Mouse (Mus musculus): ENCODE results near the gene Wipi1.

Wipi1 gene

DNA sequence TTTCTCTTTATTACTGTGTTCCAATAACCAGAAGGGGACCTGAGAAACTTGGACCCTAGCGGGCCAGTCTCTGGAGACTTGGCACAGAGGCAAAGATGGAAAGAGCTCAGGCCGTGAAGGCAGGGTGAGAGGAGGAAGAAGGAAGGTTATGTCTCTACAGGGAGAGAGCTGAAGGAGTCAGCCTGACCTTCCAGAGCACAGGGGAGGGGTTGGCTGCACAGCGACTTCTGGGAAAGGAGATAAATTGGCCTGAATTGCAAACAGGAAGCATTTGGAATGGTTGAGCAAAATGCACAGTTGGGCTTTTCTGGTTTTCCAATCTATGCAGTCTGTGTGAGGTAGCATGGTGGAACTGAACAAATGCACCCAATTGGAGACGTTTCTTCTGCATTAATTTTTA is 5.0 kb upstream of the Wipi1 start:
- no peak for DNase-seq

DNA sequence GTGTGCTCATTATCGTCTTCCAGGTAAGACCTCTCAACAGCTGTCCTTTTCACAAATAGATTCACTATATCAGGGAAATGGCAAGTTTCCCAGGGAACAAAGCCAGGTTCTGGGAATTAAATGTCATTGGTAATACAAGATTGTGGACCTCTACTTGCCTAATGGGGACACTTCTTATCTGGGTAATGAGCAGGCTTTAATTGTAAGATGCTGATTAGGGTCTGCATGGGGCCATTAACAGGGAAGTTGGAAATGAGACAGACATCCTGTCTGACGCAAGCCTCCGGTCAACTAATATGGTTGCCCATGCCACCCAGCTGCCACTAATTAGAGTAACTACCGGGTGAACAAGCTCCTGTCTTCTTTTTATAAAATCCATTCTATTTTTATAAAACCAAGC is 4.6 kb upstream of the Wipi1 start:
- no peak for DNase-seq

DNA sequence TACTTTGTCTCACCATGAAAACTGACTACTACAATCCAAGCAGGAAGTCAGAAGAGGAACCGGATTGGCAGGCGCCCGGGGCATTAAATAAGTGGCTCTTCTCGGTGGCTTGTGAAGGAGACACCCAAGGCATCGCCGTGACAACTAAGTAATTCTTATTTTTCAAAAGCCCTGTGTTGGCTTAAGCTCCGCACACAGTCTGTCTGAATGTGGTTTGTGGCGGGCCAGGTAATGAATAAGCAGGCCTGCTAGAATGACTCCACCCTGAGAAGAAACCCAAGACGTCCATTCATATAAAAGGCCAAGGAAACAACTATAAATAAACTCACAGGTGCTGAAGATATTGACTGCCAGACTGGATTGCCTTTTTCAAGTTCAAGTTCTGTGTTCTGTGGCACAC is 3.5 kb upstream of the Wipi1 start:
- no peak for DNase-seq

DNA sequence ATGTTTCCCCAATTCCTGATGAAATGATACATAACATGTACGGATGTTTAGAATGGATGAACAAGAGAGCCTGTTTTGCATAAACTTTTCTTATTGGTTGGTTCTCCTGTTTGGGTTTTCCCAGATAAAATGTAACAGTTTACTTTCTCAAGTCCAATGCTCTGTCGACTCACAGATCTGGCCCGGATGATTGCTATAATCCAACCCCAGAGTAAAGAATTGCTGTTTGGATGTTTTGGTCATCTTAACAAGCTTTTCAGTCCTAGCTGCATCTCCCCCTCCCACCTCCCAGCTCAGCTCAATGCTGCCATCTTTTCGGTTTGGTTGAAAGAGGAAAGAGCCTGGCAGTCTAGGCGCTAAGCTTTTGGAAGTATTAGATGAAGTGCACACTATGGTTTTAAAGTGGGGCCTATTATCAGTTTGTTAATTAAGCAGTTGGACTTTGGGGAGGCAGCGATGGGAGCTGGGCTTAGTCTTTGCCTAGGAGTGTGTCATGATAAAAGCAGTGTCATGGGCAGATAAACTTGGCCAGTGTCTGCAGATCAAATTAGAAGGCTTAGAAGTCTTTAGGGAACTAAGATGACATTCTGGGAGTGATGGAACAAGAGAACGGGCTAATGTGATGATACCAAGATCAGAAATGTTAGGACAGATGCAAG is 1.2 kb upstream of the Wipi1 start:
- DNase-seq: no peak

DNA sequence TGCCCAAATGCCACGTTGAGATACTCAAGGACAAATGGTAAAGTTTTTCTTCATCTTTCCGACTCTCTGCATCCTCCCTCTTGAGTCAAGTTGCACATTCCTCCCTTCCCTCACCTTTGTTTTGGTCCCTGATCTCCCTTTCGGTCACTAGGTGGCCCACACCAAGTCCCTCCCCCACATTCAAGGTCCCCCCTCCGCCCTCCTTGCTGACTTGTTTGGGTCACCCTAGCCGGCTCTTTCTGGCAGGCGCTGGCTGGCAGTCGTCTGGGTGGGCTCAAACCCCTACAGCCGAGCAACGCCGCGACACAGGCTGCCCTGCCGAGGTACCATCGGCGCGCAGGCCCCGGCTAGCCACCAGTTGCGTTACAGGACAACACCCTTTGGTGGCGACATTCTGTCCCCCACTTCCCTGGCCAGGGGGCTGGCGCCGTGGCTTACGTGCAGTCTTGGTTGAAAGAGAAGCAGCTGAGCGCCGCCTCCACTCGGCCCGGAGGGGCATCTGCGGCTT is 918 bp downstream of the Wipi1 start:
- DNase-seq: no peak

DNA sequence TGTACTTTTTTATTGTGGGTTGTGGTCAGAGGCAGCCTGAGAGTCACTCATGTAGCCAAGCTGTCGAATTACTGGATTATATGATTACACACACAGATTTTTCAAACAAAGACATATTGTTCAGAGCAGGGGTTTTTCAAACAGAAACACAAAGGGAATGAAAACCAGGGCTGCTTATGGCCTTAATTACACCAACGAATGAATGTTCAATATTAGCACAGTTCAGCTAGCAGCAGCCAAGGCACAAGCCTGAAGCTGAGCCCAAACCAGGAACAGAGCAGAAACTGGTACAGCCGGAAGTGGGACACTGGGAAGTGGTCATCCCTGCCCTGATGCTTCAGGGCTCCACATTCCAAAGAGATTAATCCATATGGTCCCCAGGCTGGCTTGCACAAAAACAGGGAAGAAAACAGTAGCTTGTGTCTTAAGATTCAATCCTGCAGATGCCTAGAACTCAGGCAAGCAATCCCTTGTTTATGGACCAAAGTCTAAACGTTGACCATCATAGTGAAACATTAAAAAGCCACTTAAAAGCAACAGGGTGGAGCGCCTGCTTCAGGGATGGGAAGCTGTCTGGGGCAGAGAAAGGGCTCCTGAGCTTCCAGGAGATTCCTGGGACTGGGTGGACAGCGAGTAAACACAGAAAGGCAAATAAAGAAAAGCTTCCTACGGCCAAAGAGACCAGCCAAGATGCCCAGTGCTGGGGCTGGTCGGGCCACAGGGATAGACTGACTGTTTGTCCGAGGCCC is 1.5 kb downstream of the Wipi1 start:
- no peak for DNase-seq

DNA sequence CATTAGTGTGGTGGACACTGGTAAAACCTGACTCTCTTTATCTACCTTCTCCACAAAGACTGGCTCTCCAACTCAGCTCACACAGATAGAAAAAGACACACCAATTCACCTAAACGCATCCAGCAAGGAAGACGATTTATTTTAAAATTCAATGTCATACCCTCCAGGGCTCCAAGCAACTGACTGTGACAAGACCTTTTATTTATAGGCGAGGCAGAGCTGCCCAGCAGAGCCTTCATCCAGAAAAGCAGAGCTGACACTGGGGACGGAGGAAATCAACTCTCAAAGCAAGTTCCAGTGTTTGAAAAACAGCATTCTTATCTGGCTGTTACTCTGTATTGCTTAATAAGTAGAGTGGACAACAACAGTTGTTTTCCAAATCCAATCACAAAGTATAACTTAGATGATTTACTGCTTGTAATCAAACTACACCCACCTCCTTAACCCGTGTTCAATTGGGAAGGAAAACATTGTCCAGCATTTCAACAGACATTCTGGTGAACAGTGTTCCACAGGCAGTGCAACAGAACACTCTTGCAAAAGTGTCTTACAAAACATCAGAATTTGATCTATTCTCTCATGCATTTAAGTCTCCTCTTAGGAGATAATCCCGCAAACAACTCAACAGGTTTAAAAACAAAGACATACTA is 2.7 kb downstream of the Wipi1 start:
- no peak for DNase-seq

DNA sequence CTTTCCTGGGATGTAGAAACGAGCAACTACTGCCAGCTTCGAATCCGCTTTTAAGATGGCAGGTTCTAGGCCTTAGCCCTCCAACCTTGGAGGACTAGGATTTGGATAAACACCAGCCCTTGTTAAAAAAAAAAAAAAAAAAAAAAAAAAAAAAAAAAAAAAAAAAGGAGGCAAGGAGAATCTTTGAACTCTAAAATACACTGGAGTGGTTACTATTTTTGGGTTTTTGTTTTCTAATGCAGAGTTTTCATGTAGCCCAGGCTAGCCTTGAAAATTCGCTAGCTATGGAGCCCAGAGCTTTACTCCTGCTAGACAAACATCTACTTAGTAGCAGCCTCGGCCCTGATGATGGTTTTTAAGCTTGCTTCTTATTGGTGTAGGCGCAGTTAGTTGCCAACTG is 4.2 kb downstream of the Wipi1 start:
- DNase-seq: no peak

DNA sequence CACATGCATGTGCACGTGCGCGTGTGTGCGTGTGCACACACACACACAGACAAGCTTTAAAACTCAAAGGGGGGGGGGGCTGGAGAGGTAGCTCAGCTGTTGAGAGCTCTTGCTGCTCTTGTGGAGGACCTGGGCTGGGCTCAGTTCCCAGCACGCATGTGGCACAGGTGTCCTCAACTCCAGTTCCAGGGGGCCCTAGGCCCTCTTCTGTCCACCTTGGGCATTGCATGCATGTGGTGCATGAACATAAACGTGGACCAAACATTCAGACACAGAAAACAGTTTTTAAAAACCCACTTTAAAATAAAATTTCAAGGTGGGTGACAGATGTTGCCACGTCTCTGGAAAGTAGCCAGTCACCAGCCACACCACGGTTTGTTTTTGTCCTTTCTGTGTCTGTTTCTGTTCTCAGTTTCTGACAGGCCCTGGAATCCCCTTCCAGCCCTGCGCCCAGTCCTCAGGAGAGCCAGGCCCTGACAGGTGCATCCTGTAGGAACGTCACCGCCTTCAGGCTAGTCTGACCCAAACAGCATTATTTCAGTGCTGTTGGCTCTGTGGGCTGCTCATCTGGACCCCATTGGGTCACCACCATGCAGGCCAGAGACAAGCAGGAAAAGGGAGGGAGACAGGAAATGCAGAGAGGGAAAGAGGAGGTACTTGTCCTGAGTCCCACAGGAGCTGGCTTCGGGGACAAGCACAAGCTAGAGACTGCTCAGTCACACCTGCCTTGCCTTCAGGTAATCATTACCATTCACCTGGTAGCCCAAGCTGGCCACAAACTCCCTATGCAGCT is 12.8 kb downstream of the Wipi1 start:
- DNase-seq: no peak

DNA sequence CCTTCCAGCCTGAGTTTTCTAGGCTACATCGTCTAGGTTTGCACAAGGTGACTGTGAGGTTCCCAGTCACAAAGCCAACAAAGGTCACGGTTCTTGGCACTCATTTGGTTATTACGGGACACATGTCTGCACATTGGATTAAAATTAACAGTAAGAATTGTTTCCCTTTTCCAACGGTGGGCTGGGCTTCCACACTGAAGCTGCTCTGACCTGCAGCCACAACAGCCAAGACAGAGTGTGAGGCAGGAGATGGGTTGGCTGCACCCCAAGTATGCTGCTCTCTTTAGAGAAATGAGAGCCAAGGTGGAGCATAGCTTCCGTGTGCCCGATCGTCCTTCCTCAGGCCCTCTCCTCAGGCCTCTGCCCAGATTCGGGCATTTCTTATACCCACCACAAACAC is 17.0 kb downstream of the Wipi1 start:
- no peak for DNase-seq

DNA sequence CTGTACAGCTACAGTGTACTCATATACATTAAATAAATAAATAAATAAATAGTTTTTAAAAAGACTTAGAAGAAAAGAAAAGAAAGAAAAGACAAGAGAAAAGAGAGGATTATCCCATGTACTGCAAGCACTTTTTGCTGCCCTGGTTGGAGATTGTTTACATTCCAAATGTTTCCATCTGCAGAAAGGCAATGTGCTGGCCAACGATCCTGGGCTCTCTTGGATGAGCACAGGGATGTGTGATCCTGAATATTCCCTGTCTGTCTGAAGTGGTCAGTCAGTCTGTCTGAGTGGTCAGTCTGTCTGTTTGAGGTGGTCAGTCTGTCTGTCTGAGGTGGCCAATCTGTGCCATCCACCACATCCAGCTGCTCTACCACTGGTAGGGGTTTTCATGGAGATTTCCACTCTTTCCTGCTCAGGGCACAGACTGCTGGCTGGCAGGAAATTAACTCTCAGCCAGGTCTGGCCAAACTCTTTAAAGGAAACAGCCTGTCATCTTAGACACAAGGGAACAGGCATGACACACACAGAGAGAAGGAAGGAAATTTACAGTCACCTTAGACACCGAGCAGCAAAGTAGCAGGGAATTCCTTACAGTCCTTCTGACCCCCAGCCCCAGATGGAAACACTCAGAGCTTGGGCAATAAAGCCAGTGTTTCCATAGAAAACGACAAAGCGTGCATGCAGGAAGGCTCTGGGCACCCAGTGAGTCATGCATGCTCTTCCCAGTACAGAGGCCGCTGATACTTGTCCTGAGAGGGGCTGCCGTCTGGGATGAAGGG is 18.4 kb downstream of the Wipi1 start:
- DNase-seq: no peak

DNA sequence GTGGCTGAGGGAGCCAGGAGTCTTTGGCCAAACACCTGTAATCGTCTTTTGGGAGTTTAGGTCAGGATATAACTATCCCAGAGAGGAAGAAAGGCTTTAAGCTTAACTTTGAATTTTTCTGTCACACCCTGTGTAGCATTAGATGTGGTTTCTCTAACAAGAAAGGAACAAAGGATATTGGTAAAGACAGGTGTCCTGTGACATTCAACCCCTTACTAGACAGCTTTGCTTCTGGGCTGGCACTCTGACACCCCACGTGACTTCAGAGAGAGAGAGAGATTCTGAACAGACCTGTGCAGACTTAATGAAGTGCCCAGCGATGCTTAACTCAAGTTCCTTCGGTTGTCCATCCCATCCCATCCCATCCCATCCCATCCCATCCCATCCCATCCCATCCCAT is 20.3 kb downstream of the Wipi1 start:
- no peak for DNase-seq

DNA sequence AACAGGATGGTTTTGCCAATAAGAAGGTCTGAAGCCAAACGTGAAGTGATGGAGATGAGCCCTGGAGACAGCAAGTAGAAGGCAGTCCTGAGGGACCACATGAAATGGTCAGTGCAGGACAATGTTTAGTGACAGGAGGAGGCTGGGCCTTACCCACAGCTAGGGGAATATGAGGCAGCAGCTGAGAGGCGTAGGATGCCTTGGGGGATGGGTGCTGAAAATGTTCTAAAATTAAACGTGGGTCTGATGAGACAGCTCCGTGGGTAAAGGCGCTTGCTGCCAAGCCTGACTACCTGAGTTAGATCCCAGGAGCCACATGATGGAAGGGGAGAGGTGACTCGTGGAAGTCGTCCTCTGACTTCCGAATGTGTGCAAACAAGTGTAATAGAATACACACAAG is 21.8 kb downstream of the Wipi1 start:
- no peak for DNase-seq

DNA sequence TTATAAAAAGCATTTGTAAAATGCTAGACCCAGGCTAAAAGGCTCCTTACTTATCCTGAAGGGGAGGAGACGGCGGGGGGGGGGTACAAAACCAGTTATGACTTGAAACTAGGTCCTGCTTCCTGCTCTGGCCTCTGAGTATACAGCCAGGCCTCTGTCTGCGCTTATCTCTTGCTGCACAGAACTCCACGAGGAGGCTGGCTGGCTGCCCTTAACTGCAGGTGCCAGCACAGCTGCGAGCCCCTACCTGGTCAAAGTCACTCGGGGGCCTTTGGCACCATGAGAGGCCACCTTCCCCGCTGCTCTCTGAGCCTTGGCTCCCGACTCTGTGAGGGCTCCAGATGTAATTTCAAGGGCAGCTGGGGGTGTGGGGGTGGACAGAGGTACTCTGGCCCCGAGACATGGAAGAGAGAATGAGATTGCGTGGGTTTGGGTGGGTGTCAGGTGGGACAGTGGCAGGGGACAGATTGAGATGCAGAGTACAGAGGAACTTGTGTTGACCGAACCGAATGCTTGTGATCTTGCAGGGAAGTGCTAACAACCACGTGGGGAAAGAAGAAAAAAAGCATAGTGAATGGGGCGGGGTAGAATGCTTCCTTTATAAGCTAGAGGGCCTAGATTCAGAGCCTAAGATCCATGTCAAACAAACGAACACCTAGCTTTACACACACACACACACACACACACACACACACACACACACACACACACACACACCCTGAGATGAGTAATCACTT is 24.0 kb downstream of the Wipi1 start:
- no peak for DNase-seq

DNA sequence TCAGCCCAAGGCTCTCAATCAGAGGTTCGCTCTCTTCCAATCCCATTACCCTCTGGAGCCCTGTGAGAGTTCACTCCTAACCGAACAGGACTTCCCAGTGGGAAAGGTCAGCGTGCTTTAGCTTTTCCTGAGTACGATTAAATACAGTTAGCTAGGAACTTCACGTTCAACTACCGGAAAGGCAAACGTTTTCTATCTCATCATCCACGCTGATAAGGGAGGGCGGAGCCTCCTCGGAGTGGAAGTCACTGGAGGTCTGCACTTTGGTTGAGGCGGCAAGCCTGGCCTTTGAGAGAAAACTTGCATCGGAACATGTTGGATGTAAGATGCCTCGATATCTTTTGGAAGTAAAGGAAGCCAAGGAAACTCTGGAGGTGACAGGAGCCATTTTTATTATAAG is 24.7 kb downstream of the Wipi1 start:
- DNase-seq: no peak

DNA sequence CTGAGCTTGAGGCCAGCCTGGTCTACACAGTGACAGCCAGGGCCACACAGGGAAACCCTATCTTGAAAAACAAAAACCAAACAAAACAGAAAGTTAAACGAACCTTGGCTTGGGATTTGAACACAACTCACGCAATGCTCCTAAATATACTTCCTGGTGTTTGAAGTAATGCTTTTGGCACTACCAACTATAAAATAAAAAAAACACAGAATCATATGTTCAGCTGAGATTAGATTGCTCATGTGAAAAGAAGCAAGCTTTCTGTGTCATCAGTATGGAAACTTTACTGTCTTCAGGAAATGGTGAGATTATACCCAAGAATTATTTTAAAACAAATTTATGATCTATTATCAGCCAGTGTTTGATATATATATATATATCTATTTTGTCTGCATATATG is 25.3 kb downstream of the Wipi1 start:
- DNase-seq: no peak

DNA sequence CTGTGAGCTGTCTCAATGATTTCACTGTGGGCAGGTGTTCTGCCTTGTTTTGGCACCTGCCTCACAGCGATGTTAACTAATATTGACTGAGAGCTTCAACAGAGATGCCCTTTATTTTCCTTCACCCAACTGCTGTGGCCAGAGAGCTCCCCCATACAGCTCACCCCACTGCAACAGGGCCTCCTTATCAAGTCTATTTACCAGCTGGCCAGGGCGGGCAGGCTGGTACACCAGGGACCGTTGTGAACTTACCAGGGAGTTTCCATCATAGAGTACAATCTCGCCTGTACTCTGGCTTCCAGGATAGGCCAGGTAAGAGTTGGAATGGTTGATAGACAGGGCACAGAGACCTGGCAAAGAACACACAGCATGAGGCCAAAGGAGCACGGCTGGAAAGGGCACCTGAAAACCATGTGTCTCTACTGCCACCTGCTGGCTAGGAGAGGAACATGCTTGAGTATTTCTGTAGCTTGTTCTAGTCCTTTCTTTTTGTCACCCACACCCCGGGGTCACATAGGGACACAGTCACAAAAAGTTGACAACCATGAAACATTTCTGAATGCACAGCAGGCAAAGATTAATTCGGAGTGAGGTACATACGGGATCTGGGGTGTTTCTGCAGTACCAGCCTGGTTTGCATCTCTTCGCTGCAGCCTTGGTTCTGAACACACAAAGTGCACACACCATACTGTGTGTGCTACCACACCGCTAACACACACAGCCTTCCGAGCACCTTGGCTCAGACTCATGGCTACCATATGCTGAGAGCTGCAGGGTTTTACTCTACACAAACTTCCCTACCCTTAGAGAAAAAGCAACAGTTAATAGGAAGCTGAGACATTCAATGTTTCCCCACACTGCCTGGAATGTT is 26.7 kb downstream of the Wipi1 start:
- DNase-seq: peak; percentile 83

DNA sequence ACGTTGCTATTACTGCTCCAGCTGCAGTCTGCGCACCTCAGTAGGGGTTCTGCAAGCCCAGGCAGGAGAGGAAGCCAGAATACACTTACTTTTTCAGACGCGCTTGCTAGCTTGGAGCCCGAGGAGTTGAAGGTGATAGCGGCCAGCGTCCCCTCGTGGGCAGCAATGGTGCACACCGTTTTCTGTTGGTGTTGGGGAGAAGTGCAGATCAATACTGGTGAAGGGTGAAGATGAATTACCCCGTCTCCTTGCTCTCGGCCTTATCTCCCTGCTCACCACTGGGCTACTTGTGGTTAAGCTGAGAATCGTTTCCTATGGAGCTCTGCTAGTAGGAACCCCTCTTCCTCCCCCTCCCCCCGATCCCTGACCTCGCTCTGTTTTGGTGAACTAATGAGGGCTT is 27.8 kb downstream of the Wipi1 start:
- DNase-seq: no peak

DNA sequence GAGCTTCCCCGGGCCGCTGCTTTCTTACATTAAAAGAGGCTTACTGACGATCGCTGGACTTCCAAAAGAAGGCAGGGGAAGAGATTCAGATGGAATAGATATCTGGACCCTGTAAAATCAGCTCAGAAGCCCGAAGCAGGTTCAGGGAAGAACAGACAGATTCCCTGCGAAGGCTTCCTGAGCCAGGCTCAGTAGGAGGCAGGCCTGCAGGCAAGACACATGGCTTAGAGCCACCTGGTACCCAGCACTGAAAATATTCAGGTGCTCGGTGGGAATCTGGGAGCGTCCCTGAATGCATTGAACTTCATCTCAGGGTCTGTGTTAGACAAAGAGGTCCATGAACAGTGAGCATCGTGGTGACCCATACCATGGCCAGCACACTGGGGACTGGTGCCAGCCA is 31.8 kb downstream of the Wipi1 start:
- peak; percentile 38 for DNase-seq

DNA sequence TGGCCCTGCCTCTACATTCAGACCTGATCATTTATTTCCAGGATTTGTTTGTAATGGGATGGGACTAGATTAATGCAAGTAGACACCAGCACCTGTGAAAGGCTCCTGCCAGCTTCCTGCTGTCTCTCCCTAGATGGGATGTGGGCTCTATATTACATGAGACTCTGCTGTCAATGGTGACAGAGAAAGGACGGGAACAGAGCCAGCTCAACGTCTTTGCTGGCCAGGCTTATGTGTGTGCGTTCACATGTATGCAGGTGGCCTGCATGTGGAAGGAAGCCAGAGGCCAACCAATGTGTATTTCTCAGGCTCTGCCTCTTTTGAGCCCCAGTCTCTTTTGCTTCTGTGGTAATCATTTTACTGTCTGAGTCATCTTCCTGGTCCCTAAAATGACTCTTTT is 33.2 kb downstream of the Wipi1 start:
- DNase-seq: no peak

DNA sequence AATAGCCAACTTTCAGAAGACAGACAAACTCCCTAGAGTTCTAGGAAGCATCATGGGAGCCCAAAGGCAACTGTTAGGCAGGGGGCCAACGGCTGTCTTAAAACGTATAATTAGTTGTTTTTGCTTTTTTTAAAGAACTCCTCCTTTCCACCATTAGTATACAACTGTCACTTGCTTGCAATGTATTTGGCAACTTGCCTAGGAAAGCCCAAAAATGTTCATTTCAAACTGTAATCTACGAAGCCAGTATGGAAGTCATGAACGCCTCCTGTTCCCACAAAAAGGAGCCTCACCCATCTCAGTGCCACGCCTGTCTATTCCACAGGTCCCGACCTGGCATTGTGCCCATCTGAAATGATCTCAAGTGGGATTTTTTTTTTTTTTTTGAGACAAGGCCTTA is 35.9 kb downstream of the Wipi1 start:
- no peak for DNase-seq
